Mouse (Mus musculus) induced T-regulatory cell, adult 2 months (primary cell): ENCODE data around the gene Gm266.

ENCODE experiments used
- DNase-seq: peaks from one replicate; pipeline ENCODE4 v3.0.0-alpha.2; 2012; ENCODE audit warnings: low read depth

Gm266 gene

GRCm38 (mm10) chr12:111454543-111455280, 30.9 kb downstream of the Gm266 start:
- no peak for DNase-seq

- no peak for DNase-seq
These were observed 31.6 kb downstream of the Gm266 start for GRCm38 (mm10) chr12:111454021-111454420.

- no peak for DNase-seq
These were observed 34.1 kb downstream of the Gm266 start for GRCm38 (mm10) chr12:111451561-111451960.

GRCm38 (mm10) chr12:111450359-111450758, 35.3 kb downstream of the Gm266 start:
- DNase-seq = no peak

GRCm38 (mm10) chr12:111448931-111449705, 36.5 kb downstream of the Gm266 start:
- DNase-seq = no peak

- no peak for DNase-seq
These were observed 37.5 kb downstream of the Gm266 start for GRCm38 (mm10) chr12:111447898-111448760.

GRCm38 (mm10) chr12:111447350-111447749, 38.3 kb downstream of the Gm266 start:
- no peak for DNase-seq

GRCm38 (mm10) chr12:111446745-111447144, 38.9 kb downstream of the Gm266 start:
- DNase-seq = no peak

- DNase-seq = no peak
These were observed 39.6 kb downstream of the Gm266 start for GRCm38 (mm10) chr12:111445890-111446613.

GRCm38 (mm10) chr12:111445161-111445889, 40.3 kb downstream of the Gm266 start:
- DNase-seq = no peak

GRCm38 (mm10) chr12:111443921-111444831, 41.4 kb downstream of the Gm266 start:
- no peak for DNase-seq

- DNase-seq = no peak
These were observed 42.4 kb downstream of the Gm266 start for GRCm38 (mm10) chr12:111443011-111443870.

- DNase-seq = peak; percentile 25
These were observed 43.2 kb downstream of the Gm266 start, which contains the start of gene Tnfaip2 for GRCm38 (mm10) chr12:111442309-111443010. Gene Tnfaip2, plus strand, starts transcription at chr12:111442469.

- no peak for DNase-seq
These were observed 44.1 kb downstream of the Gm266 start for GRCm38 (mm10) chr12:111441523-111441922.

- DNase-seq = no peak
These were observed 44.8 kb downstream of the Gm266 start for GRCm38 (mm10) chr12:111440701-111441373.

GRCm38 (mm10) chr12:111438850-111439249, 46.8 kb downstream of the Gm266 start:
- DNase-seq = no peak

- DNase-seq = no peak
These were observed 48.3 kb downstream of the Gm266 start for GRCm38 (mm10) chr12:111437222-111437900.
